Mouse (Mus musculus): ENCODE measurements around the gene Btbd35f22. TPM values are rescaled to one million over a fixed set of nuclear protein-coding genes. Genes with fewer than 3 reads are reported as not detected.
"Not testable (repeated sequence)": the region's sequence is repeated elsewhere in the genome, so short reads cannot be mapped to it uniquely, and the experiment has no call there.

Btbd35f22 gene
- not detected in 2 replicates for polyA plus RNA-seq (2014; fragmentation: Nextera tagmentation; extraction: Ambion mirVana)

GRCm38 (mm10) chrX:32047529-32047928 is at the start of gene Btbd35f22:
Btbd35f22 (plus strand) TSS chrX:32047829.
- H3K9ac ChIP-seq (ENCODE audit: low read length); H3K36me3 ChIP-seq (ENCODE audit: control insufficient read depth, insufficient read depth, low read length); ATAC-seq; H3K27me3 ChIP-seq (replicated peaks; ENCODE audit: control insufficient read depth, insufficient read depth, low read length); H3K27ac ChIP-seq (ENCODE audit: low read depth, low read length); DNase-seq (ENCODE audit: low spot score); H3K4me3 ChIP-seq (ENCODE audit: low read depth, low read length); H3K4me1 ChIP-seq (ENCODE audit: control insufficient read depth, insufficient read depth, low read length); H3K9me3 ChIP-seq (replicated peaks; ENCODE audit: control insufficient read depth, low read length); H3K4me2 ChIP-seq (ENCODE audit: low read length): not testable (repeated sequence)
- no CpG with 5 or more reads among the region's 3 CpGs for WGBS

Other genes starting within 250 kb of the Btbd35f22 start
- not detected in 2 replicates for gene Gm21637, start 85.8 kb upstream of the Btbd35f22 start, polyA plus RNA-seq (2014; fragmentation: Nextera tagmentation; extraction: Ambion mirVana)
- gene Btbd35f2, start 230.6 kb downstream of the Btbd35f22 start, polyA plus RNA-seq (2014; fragmentation: Nextera tagmentation; extraction: Ambion mirVana) = not detected in 2 replicates

All from forebrain, embryonic 14.5 days (tissue).